Mouse (Mus musculus): ENCODE measurements around the gene Elovl1. TPM values are rescaled to one million over a fixed set of nuclear protein-coding genes. Genes with fewer than 3 reads are reported as not detected.

Gene Elovl1
- 65.0 and 83.4 TPM in 2 replicates for polyA plus RNA-seq (2012)

GRCm38 (mm10) chr4:118427768-118428451, at the start of gene Elovl1:
Gene Elovl1 (plus strand): TSS chr4:118428093.

GRCm38 (mm10) chr4:118409142-118409900, 18.6 kb upstream of the Elovl1 start, which contains the start of the genes Szt2 and Med8:
Gene Szt2 (minus strand): TSS chr4:118409273.
Gene Med8 (plus strand): TSS chr4:118409337.

GRCm38 (mm10) chr4:118436820-118437603, 9.1 kb downstream of the Elovl1 start, which contains the start of gene Cdc20:
Gene Cdc20 (minus strand): TSS chr4:118437352.

GRCm38 (mm10) chr4:118457345-118457975, 29.6 kb downstream of the Elovl1 start, which contains the start of gene Mpl:
Gene Mpl (minus strand): TSS chr4:118457513.

Other genes starting within 250 kb of the Elovl1 start
- gene Kdm4a, start 248.1 kb upstream of the Elovl1 start, polyA plus RNA-seq (2012) = 23.4 and 31.7 TPM in 2 replicates
- 0.78 and 1.4 TPM in 2 replicates for gene Ptprf, start 136.7 kb upstream of the Elovl1 start, polyA plus RNA-seq (2012)
- gene Szt2, start 18.8 kb upstream of the Elovl1 start, polyA plus RNA-seq (2012) = 62.9 and 83.0 TPM in 2 replicates
- 21.4 and 25.8 TPM in 2 replicates for gene Med8, start 18.8 kb upstream of the Elovl1 start, polyA plus RNA-seq (2012)
- 93.6 and 123 TPM in 2 replicates for gene Cdc20, start 9.3 kb downstream of the Elovl1 start, polyA plus RNA-seq (2012)
- 21.8 and 37.2 TPM in 2 replicates for gene Mpl, start 29.4 kb downstream of the Elovl1 start, polyA plus RNA-seq (2012)
- 19.4 and 28.6 TPM in 2 replicates for gene Tie1, start 62.0 kb downstream of the Elovl1 start, polyA plus RNA-seq (2012)
- gene 2610528J11Rik, start 98.9 kb downstream of the Elovl1 start, polyA plus RNA-seq (2012) = 0.40 and 0.70 TPM in 2 replicates
- 0.21 and 0.51 TPM in 2 replicates for gene Tmem125, start 116.0 kb downstream of the Elovl1 start, polyA plus RNA-seq (2012)
- 0.15 and 0.48 TPM in 2 replicates for gene Cfap57, start 192.7 kb downstream of the Elovl1 start, polyA plus RNA-seq (2012)
- 22.2 and 32.5 TPM in 2 replicates for gene Ebna1bp2, start 192.7 kb downstream of the Elovl1 start, polyA plus RNA-seq (2012)
- gene Olfr62, start 230.9 kb downstream of the Elovl1 start, polyA plus RNA-seq (2012) = not detected in 2 replicates

Measured in megakaryocyte-erythroid progenitor cell, adult 5 weeks (primary cell).